Mouse (Mus musculus): ENCODE measurements around the gene Tnip1. TPM values are rescaled to one million over a fixed set of nuclear protein-coding genes. Genes with fewer than 3 reads are reported as not detected.

Tnip1 gene
- total RNA-seq, 2 experiments from 2014 or later: 35.9 to 36.3 TPM

DNA sequence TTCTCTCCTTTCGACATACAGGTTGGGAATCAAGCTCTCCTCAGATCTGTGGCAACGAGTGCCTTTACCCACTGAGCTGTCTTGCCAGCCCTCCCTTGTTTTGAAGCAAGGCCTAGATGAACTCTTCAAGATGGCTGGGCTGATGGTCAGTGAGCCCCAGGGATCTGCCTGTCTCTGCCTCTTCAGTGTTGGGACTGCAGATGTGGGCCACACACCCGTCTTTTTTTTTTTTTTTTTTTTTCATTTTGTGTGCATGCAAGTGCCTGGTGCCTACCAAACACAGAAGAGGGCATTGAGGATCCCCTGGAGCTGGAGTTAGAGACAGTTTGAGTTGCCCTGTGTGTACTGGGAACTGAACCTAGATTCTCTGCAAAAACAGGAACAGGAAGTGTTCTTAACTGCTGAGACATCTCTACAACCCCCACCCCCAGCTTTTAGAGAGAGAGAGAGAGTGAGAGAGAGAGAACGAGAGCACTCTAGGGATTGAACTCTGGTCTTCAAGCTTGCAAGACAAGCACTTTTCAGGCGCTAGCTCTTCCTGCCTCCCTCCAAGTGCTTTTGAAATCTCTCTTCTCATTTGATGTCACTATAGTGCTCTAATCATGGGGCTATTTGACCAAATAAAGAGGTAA is 78.4 kb downstream of the Tnip1 start:
- no peak for DNase-seq (ENCODE audit: low spot score)

DNA sequence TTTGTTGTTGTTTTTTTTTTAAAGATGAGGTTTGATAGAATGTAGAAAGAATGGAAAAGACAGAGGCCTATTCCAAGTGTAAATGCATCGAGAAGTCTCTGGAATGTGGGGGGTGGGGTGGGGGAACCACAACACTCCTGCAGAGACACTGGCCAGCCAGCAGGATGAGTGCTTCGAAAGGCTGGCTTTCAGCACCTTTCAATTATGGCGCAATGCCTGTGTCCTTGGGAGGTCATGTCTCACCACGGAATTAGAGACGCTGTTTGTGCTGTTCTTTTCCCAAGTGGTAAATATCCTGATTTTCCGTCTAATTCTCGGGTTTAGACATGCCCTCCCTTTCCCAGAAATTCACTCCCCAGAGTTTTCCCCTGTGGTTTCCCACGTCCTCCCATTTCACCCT is 80.0 kb downstream of the Tnip1 start:
- peak; percentile 76 for DNase-seq (ENCODE audit: low spot score)

DNA sequence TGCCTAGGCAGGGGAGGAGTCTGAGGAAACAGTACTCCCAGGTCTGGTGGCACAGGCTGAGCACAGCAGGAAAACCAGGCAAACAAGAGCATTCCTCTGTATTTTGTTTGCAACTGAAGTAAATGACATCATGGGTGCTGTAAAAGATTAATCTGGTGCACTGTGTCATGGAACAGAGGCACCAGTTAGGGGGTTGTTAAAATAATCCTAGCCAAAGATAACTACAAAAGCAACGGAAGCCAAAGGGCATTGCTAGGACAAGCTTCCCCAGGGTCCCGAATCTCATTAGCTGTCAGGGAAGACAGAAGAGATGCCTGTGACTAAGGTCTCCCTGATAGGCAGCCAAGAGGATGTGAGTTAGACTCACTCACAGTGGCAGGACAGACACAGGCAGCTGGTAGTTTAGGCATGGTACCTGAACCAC is 81.7 kb downstream of the Tnip1 start:
- DNase-seq (ENCODE audit: low spot score): no peak

DNA sequence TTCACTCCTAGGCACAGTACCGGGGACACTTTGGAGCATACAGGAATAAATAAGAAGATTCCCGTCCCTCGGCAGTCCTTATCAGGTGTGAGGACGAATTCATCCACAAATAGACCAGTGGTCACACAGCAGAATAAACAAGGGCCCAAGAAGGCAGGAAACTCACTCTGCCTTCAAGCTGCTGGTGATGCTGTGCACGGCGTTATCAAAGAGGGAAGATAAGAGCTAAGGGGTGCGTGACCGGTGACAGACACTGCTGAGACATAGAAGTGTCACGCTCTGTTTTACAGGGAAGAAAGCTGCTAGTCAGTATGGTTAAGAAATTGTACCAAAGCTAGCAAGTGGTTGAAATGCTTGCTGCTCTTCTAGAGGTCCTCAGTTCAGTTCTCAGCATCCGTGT is 82.8 kb downstream of the Tnip1 start:
- DNase-seq (ENCODE audit: low spot score): no peak

DNA sequence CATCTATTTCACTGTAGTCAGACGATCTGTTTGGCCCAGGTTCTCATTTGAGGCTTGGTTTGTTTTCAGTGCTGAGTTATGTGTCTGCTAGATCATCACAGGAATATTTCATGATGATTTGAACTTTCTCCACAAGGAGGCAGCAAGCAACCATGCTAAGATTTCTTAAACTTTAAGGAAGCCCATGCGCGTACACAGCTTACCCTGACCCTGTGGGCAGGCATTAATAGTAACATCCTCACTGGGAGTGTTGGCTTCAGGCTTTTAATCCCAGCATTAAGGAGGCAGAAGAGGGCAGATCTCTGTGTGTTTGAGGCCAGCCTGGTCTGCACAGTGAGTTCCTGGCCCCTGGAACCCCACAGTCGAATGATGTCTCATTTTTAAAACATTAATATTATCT is 83.3 kb downstream of the Tnip1 start:
- DNase-seq (ENCODE audit: low spot score): peak; percentile 90

DNA sequence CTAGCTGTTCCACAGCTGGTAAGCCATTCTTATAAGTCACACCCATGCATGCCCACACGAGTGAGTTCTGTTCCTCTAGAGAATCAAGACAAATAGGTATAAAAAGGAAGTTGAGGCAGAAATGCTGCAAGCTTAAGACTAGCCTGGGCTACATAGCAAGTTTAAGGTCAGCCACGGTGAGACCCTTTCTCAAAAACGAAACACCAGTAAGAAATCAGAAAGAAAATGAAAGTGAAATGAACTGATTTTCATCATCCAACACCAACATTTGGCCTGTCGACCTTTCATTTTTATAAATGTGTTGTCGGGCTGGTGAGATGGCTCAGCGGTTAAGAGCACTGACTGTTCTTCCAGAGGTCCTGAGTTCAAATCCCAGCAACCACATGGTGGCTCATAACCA is 83.8 kb downstream of the Tnip1 start:
- DNase-seq (ENCODE audit: low spot score): no peak

DNA sequence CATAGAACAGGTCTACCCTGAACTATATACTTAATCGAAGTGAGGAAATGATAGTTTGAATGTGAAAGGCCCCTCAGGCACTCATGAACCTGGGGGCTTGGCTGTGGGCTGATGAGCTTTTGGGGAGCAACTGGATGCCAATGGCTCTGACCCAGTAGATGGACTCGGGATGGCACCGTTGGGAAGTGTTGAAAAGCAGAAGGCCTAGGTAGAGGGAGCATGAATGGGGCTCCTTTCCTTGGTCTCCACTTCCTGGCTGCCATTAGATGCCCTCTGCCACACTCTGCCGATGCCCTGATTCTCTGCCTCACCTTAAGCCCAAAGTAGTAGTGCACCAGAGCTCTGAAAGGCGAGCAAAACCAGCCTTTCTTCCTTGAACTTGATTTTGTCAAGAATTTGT is 86.7 kb downstream of the Tnip1 start:
- no peak for DNase-seq (ENCODE audit: low spot score)

DNA sequence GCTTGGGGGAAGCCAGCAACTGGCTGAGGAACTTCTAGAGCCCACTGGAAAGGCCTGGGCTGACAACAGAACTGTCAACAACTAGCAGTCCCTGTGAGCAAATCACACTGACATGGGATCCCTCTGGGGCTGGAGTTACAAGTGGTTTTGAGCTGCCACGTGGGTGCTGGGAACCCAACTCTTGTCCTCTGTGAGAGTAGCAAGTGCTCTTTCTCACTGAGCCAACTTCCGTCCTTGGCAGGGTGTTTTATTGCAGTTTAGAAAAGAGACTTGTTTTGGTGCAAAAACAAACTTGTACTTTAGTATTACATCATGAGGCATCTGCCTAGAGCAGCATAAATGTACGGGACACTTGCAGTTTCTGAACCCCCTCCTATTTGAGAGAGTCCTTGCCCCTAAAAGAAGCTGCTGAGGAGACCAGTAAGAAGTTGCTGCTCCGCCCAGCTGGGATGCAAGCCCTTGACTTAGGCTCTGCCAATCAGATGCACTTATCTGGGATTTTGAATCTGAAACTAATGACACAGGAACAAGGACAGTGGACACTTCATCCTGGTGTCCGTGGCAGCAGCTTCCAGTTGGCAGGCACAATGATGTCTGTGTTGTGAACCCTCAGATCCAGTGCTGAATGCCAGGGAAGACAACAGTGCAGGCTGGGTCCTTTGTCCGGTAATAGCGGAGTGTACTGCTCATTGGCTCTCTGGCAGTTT is 90.7 kb downstream of the Tnip1 start:
- DNase-seq (ENCODE audit: low spot score): peak; percentile 25

DNA sequence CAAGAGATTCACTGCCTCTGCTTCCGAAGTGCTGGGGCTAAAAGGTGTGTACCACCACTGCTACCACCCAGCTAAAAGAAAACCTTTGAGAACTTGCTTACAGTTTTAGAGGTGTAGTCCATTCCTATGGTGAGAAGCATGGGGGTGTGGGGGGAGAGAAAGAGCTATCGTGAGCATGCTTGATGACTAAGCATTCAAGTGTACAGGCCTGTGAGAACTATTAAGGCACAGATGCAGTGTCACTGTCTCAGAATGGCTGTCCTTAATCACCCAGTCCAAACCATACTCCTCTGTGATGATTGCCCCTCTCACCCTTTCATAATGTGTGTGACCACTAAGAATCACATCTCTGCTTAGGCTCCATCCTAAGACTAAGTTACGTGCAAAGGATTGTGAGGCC is 93.4 kb downstream of the Tnip1 start:
- no peak for DNase-seq (ENCODE audit: low spot score)

DNA sequence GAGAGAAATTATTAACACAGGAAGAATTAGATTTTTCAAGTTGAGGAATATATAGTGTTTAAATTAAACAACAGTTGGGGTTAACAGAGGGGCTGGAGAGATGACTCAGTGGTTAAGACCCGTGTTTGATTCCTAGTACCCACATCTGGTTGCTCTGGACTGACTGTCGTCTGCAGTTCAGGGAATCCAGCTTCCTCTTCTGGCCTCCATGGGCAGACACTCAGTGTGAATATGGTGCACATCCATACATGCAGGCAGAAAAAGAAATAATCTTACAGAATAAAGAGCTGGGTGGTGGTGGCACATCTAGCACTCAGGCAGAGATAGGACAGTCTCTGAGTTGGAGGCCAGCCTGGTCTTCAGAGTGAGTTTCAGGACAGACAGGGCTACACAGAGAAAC is 94.3 kb downstream of the Tnip1 start:
- DNase-seq (ENCODE audit: low spot score): no peak

DNA sequence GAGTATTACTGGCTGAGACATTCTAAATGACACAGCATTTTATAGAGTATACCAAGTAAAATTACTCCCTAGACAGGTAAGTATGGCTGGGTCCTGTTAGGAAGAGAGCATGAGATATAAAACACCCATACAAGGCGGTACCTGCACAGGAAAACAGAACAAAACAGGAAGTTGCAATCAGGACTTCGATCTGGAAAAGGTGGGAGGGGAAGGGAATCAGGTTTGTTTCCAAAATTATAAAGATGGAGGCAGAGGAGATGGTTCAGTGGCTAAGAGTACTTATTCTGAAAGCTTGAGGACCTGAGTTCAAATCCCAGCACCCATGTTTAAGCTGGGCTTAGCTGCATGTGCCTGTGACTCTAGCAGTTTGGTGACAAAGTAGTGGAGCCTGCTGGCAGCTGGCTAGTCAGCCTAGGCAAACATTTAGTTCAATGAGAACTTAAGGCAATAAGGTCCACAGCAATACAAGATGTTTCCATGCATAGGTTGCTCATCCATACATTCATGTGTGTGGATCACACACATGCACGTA is 94.7 kb downstream of the Tnip1 start:
- DNase-seq (ENCODE audit: low spot score): no peak

DNA sequence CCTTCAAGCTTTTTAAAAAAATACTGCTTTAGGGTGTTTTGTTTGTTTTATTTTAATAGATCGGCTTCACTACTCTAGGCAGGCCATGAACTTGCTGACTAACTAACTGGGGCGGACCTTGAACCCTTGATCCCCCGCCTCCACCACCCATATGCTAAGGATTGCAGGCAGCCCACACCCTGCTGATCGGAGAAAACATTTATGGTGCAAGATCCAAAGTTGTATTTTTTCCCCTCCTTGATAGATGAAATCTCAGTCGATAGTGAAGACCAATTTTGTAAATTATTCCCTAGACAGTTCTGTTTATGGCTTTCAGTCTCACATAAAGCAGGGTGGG is 95.7 kb downstream of the Tnip1 start:
- no peak for DNase-seq (ENCODE audit: low spot score)

DNA sequence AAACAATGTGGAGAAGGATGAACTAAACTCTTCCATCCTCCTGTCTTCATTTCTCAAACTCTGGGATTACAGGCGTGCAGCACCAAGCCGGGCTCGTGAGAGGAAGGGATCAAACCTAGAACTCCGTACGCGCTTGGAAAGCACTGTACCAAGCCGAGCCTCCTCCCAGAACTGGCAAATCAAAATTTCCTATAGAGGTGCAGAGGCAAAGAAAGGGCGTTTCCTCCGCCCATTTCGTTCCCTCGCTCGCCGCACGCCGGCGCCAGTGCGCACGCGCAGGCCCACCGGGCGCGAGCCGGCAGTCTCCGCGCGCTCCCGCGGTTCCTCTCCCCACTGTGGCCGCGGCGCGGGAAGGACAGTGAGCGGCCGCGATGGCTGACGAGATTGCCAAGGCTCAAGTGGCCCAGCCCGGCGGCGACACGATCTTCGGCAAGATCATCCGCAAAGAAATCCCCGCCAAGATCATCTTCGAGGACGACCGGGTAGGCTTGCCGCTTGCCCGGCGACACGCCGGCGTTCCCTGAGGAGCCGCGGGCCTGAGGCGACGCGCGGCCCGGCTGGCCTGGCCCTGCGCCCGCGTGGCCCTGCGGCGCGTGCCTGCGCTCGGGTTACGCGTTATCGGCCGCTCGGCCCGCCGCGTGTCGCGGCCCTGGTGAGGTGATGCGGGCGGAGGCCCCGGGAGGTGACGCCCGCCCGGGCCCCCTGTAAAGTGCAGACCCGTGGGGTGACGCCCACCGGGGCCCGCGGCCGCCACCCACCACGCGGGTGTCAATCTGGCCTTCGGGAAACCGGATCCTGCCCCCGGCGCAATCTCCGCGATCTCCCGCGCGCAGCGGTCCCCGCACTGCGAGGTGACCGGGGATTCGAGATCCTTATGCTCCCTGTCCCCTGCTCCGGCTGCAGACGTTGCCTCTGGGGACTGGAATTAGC is 96.3 kb downstream of the Tnip1 start, which contains the start of gene Hint1:
Gene Hint1 (plus strand): TSS at position 265 of the 930 bp plus-strand sequence.
- DNase-seq (ENCODE audit: low spot score): peak; percentile 91

DNA sequence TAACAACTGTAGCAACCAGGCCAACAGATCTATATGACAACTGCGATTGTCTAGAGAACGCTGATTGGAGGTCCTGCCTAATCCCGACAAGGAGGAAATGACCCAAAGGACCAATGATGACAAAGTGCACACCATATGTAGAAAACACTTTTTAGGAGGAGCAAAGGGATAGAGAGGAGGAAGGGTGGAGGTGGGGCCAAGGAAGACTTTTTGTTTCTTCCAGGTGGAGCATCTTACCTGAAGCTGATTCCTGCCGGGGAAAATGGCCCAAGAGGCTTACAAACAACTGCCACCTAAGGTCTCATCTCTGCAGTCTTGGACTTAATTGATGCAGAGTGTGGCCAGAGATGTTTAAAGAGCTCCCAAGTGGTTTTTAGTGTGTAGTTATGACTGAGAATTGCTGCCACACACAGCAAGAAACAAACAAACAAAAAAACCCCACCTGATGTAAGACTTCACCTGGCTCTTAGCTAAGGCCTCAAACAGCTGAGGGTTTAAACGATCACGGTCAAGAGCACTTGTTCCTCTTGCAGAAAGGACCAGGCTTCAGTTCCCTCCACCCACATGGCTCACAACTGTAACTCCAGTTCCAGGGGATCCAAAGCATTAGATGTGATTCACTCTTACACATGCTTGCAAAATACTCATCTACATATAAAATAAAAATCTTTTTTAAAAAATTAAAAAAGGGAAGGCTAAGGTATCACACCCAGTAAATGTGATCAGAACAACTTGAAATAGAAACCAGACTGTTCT is 97.2 kb downstream of the Tnip1 start:
- DNase-seq (ENCODE audit: low spot score): no peak

DNA sequence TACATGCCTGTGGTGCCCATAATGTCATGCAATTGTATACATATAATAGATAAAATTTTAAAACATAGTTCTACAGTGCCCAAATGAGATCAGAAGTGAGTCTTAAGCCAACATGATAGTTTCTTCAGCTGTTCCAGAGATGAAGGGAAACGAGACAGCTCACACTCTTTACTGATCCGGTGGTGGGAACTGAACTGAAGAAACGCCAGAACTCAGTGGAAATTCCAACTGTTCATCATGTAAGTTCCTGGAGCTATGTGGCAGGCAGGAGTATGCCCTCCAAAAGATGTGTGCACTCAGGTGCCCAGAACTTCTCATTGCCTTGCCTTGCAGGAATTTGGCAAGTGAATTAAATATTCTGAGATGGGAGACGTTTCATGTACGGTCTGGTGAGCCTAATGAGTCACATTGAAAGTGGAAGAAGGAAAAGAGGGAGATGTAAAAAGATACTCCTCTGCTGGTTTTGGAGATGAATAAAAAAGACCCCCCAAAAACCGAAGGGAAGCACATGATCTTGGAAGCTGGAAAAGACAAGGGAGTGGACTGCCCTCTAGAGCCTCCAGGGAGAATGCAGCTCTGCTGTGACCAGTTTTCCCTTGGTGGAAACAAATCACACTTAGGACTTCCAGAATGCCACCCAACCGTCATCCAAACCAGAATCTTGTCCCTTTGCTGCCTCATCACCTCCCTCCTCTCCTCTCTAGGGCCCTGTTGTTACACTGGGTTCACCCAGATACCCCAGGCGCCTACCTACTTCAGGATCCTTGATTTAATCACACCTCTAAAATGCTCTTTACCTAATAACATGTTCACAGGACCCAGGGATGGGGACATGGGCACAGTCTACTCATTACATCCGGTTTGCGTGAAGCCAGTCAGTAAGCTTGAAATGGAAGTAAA is 99.8 kb downstream of the Tnip1 start:
- DNase-seq (ENCODE audit: low spot score): peak; percentile 55

DNA sequence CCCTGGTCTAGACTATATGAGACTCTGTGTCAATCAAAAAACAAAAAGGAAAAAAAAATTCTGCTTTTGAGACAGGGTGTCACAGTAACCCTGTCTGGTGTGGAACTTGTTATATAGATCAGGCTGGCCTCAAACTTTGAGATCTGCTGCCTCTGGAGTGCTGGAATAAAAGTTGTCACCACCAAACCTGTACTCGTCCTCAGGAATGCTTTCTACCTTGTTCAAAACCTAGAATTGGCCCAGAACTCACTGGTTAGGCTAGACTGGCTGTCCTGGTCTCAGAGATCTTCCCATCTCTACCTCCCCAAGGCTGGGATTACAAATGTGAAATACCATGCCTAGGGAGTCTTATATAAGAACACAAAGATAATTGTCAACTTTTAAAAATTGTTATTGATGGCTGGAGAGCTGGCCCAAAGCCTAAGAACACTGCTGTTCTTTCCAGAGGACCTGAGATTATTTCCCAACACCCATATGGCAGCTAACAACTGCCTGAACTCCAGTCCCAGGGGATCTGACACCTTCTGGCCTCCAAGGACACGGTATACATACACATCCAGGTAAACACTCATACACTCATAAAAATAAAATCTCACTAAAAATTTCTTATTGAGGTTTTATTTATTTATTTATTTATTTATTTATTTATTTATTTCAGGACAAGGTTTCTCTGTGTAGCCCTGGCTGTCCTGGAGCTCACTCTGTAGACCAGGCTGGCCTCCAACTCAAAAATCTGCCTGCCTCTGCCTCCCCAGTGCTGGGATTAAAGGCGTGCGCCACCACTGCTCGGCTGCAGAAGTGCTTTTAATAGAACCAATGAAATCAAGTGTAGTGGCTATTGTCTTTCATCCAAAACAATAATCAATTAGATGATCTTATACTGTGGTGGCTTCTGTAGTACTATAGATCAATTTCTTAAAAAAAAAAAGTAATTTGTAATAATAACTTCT is 101.0 kb downstream of the Tnip1 start:
- DNase-seq (ENCODE audit: low spot score): no peak
